Mouse (Mus musculus) right cerebral cortex, postnatal 25 days (tissue): ENCODE measurements around the gene Ust.
A peak's percentile ranks its signal among the peaks of the same experiment; 100 is the strongest.

Experiments
- DNase-seq: peaks from one replicate; pipeline ENCODE4 v3.0.0; 2022

Gene Ust

DNA sequence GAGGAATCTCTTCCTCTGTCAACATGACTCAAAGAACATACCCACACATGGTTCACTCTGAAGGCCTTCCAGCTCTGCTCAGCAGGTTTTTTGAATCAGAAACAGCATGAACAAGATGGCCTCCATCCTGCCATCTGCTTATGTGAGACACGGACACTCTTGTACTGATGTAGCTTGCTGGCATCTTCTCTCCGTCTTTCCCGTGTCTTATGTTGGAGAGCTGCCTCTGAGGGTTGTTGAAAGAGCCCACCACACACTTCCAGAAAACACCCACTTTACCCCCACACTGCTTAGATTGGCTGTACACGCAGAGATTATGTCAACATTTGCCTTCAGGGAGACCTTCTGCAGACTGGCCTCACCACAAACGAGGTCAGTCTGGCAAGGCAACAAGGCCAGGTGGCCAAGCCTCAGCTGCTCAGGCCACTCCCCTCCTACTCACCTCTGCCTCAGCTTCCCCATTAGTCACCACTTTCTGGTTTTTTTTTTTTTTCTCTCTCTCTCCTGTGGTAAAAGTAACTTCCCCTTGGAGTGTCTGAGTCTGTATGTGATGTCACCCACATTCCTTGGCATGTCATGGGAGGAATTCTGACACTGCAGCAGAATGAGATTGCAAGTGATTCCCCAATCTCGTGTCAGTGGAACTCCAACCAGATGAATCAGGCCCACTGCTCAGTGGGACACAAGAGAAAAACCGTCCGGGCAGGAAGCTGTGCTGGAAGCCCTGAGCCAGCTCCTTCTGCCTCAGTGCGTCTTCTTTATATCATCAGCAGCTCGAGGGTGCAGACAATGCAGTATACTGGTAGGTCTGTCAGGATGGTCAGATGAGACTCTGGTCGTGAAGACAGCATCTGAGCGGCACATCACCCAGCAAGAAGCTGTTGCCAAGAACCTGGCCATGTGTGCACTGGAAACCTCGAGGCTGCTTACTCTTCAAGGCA, 19.4 kb downstream of the Ust start:
- DNase-seq = peak; percentile 23

DNA sequence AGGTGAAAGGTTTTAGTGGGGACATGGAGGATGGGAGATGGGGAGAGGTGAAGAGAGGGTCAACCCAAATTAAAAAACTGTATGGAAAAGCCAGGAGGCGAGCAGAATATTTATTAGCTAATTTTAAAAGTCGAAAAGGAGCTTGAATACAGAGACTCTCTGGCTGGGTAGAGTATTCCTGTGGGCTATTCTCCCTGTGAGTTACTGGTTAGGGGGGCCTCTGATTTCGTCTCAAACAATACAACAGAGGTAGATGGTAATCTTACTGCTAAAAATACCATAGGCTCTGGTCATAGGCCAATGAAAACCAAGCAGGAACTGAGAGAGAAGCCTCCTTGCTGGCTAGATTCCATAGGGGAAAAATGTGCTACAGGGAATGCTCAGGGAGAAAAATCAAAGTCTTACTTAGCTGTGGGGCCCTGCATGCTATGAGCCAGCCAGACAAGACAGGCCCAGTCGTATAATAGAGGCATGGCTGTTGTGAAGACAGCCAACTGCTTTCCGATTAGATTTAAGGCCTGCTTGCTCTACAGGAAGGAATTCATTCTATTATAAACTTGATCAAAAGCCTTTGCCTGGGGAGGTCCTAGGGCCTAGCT, 23.0 kb downstream of the Ust start:
- no peak for DNase-seq

DNA sequence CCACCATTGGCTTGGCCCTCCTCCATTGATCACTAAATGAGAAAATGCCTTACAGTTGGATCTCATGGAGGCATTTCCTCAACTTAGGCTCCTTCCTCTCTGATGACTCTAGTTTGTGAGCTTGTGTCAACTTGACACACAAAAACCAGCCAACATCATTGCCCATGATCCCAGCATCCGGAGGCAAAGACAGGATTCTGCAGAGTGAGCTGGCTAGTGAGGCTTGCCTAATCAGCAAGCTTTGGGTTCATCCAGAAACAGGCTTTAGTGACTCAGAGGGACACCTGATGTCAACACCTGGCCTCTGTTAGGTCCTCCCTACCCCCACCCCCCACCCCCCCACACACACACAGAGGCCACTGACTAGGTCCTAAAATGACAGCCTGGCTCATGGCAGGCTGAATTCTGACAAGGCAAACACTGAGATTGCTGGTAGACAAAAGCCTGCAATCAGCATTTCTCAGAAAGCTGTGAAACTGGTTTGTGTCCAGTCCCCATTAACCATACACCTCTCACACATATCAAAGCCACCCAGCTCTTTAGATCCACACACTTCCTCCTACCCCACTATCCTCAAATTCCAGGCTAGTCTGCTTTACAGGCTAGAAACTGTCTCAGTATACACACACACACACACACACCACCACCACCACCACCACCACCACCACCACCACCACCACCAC, 26.6 kb downstream of the Ust start:
- no peak for DNase-seq

GRCm38 (mm10) chr10:8487388-8487787, 31.2 kb downstream of the Ust start:
- DNase-seq = no peak

DNA sequence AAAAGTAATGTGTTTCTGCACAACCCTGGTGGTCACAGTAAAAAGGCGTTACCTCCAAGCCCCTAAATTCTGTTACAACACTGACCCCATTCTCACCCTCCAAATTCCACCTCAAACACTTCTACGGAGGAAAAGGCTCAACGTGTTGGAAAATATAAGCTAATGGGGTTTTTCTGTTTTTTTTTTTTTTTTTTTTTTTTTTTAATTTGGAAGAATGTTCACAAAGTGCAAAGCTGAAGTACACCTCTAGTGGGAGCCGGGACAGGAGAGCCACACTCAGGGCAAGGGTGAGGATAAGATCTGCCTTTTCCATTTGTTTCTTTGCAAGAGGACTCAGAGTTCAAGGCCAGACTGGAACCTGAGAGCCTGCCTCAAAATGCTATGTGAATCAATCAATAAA, 34.1 kb downstream of the Ust start:
- DNase-seq = no peak

- no peak for DNase-seq
These were observed 35.8 kb downstream of the Ust start for GRCm38 (mm10) chr10:8482779-8483178.

DNA sequence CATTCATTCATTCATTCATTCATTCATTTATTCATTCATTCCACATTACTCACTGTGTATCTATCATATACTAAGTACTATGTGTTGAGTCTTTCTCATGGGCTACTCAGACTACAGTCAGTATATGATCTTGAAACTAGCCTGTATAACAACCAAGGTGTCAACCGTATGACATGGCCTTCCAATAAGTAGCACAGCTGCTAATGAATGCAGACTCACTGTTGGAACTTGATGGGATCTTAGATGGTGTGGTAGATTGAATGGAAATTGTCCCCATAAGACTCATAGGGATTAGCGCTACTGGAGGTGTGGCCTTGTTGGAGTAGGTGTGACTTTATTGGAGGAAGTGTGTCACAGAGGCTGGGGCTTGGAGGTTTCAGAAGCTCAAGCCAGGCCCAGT, 38.8 kb downstream of the Ust start:
- no peak for DNase-seq

DNA sequence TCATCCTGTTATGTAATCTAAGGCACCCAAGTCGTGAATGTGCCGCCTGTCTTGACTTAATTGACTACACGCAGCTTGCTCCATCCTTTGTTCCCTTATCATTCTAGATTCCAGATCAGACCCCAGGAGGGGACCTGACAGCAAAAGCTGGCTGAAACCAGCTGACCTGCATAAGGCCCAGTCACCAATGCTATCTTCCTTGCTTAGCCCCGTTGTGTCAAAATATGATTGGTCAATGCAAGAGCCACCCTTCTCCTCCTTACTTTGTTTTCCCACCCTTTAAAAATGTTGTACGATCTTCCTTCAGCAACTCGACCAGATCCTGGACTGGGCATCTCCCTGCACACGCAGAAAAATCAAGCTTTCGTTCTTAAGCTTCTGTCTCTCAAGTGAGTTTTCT, 40.7 kb downstream of the Ust start:
- no peak for DNase-seq

- DNase-seq = no peak
These were observed 46.6 kb downstream of the Ust start for GRCm38 (mm10) chr10:8471995-8472394.

DNA sequence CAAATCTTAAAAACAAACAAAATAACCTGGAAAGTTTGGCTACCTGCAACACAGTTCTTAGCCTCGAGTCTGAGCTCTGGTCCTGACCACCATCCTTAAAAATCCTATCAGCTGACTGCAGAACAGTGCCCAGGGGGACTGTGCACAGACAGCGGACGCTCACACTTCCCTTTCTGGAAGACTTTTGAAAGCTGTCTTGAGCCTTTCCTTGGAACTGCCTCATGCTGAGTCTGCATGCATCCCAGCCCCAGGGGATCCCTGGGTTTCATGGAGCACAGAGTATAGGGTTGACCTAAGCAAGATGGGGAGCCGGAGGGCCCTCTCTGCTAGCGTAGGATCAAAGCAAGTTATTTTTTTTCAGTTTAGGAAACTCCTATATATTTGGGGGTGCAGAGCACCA, 47.6 kb downstream of the Ust start:
- no peak for DNase-seq

DNA sequence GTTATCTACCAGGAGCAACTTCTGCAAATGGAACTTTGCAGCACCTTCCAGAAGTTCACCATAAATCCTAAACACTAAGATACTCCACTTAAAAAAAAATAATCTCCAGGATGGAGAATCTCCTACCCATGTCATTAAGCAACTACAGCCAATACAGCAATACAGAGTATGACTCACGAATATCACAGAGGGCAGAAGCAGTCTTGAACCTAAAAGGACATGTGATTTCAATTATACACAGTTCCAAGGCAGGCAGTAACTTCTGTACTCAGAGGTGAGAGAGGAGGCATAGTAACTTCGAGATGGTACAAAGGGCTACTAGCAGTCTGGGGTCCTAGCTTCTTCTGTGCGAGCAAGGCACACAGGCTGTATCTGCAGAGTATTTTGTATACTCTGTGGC, 49.1 kb downstream of the Ust start:
- no peak for DNase-seq

DNA sequence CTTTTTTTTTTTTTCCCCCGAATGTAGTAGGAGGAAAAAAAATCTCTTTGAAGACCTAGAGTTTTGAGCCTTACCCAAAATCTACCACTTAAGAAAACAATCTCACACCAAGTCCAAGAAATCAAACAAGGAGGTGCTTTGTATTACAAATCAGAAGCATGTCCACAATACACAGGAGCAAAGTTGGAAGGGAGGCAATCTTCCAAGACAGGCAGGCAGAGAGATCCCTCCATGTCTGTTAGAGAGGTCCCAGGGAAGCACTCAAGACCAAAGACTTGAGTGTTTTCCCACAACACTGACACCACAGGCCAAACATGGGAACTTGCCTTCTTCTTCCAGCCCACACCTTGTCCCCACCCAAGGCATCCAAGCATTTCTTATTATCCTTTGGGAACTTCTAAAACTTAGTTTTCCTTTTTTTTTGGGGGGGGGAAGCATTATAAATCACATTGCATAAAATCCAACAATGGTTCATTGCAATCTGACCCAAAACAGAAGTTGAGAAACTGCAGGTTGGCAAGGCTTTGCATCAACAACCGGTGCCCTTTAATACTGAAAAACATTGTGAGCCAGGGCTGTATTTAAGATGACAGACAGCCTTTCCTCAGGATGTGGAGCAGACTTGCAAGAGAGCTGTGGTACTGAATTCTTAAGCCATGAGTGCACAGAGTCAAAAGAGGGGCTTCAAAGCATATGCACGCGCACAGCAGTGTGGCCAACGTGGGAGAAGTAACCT, 49.8 kb downstream of the Ust start:
- no peak for DNase-seq

- DNase-seq = no peak
These were observed 52.7 kb downstream of the Ust start for GRCm38 (mm10) chr10:8465918-8466317.

DNA sequence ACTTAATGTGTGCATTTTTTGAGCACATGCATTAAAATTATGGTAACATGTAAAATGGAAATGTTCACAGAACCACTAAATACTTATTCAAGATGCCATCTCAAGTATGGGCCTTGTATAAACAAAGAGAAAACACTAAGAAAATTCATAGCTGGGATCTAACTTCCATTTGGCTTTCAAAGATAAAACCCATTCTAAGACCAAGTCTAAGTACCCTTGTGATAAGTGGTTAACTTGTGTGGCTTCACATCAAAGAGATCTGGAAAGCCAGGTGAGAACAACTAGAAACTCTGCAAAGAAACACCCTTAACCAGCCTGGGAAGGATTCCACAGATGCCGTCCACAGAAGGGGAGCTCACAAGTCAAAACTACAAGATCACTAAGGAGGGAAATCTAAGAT, 53.4 kb downstream of the Ust start:
- no peak for DNase-seq

DNA sequence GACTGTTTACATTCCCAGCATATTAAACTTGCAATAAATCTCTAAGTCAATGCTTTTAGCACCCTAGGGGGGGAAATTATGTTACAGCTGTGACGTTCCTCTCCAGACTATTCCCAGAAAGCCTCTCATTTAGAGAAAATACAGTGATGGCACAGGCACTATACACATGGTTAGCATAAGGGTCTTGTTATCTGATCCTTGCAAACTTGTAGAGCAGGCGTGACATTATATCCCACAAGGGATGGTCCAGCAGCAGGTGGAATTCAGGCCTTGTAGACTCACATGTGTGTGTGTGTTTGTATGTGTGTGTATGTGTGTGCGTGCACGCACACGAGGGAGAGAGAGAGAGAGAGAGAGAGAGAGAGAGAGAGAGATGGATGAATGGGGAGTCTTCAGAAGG, 57.3 kb downstream of the Ust start:
- no peak for DNase-seq

- DNase-seq = no peak
These were observed 63.9 kb downstream of the Ust start for GRCm38 (mm10) chr10:8454711-8455110.

DNA sequence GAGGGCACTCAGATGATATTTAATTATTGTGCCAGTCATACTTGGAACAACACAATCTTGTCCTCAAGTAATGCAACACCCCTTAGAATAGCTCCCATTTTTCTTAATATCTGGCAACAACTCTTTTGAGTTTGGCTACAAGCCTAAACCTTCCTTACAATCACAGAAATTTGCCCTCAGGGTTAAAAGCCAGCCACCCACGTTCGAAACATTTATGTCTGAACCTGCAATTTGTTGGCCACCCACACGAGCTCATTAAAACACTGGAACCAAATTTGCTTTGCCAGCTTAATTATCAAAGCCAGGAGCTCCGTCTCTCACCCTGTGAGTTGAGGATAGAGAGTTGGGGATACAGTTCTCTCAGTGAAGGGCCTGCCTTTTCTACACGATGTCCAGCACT, 70.9 kb downstream of the Ust start:
- DNase-seq = no peak

DNA sequence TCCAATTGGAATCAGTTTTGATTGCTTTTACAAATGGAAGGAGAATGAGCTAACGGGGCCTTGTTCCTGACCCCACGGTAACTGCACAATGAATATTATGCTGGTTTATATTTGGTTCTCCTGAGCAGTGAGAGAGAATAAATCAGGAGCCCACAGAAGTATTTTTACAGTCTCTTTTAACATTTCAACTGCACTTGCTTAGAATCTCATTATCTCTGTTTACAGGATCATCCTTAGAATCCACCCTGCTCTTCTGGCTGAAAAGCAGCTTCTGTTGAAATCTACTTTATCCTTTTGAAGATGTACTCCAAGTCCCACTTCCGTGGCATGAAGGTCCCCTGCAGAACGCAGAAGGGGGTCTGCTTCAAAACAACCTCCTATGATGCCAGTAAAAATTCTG, 71.7 kb downstream of the Ust start:
- DNase-seq = no peak

- DNase-seq = no peak
These were observed 74.6 kb downstream of the Ust start for GRCm38 (mm10) chr10:8444052-8444451.

DNA sequence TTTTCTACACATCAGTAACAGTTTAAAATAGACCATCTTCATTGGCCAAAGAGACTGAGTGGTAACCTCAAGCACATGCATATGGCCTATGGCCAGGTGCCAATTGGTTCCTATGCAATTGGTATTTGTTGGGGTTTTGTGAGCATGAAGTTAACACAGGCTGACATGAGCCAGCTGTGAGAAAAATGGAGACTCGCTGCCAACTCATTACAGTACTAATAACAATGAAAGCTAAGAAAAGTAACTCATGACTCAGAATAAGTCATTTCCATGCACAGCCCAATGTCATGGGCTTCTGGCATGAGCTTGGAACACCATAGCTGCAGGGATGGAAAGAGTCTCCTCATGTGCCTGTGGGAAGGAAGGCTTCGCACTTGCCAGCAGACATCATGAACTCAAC, 86.8 kb downstream of the Ust start:
- no peak for DNase-seq

GRCm38 (mm10) chr10:8428787-8429778, 89.5 kb downstream of the Ust start:
- DNase-seq = peak; percentile 35
